Mouse (Mus musculus) Muller cell, postnatal 12 days (primary cell): Measurements from ENCODE around the gene Trap1a.
A peak's percentile ranks its signal among the peaks of the same experiment; 100 is the strongest.
"Not testable (repeated sequence)": the region's sequence is repeated elsewhere in the genome, so short reads cannot be mapped to it uniquely, and the experiment has no call there.

Experiments used
- DNase-seq: peaks from one replicate; pipeline ENCODE4 v3.0.0-alpha.2; 2015; ENCODE audit errors: inconsistent ontology term

The Trap1a gene

DNA sequence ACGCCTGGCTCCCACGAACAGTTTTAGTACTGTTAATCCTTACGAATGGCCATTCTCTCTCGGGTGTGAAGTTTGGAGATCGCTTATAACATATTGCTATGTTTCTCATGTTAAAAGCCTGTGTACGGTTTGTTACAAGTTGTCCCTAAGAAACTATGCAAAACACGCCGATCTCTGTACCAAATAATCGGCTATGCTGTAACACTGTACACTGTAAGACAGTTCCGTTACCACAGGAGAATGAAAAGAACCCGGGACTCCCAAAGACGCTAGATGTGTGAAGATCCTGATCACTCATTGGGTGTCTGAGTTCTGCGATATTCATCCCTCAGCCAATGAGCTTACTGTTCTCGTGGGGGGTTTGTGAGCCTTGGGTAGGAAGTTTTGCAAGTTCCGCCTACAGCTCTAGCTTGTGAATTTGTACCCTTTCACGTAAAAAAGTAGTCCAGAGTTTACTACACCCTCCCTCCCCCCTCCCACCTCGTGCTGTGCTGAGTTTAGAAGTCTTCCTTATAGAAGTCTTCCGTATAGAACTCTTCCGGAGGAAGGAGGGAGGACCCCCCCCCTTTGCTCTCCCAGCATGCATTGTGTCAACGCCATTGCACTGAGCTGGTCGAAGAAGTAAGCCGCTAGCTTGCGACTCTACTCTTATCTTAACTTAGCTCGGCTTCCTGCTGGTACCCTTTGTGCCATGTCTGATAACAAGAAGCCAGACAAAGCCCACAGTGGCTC, at the start of gene Trap1a:
Gene Trap1a, plus strand, starts transcription at position 421 of the 732 bp plus-strand sequence.
- no peak for DNase-seq

DNA sequence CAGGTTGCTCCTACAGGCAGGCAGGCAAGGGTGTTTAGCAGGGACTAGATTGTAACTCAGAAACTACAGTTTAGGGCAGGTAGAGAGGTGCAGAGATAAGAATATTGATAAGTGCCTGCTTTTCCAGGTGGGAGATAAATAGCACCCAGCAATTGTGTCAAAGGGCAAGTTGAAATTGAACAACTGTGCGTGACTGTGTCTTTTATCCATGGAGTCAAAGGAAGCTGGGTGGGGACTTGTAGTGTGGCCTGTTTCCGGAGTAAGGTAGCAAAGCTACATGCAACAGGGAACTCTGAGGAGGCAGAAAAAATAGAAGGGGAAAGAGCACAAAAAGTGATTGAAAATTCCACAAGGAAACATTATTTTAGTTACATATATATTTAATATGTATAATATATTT, 40.4 kb upstream of the Trap1a start:
- DNase-seq = no peak

DNA sequence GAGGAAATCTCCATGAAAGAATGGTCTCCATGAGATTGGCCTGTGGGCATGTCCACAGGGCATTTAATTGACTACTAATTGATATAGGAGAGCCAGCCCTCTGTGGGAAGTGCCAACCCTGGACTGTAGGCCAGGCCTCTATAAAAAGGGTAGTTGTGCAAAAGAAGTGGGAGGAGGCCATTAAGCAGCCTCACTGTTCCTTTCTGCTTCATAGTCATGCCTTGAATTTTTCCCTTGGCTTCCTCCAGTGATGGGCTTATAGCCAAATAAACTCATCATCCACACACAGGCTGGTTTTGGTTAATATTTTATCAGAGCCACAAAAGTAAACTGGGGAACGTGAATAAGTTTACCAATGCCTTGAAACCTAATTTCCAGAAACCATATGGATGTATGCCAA, 38.2 kb upstream of the Trap1a start:
- DNase-seq = peak; percentile 53

DNA sequence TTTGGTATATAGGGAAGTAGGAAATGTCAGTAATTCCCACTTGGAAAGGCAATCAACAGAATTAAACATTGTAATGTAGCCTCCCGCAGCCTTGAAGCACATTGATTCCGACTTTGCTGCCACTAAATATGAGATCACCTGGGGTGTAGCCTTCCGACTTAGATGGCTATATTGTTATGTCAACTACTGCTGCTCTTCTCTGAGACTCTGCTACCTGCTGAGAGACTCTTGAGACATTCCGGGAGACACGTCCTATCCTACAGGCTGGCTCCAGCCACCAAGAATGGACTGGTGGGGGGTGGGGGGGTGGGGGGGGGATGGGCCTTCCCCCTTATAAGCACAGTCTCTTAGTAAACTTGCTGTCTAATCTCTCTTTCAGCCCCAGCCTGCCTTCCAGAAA, 16.1 kb upstream of the Trap1a start:
- DNase-seq = not testable (repeated sequence)

DNA sequence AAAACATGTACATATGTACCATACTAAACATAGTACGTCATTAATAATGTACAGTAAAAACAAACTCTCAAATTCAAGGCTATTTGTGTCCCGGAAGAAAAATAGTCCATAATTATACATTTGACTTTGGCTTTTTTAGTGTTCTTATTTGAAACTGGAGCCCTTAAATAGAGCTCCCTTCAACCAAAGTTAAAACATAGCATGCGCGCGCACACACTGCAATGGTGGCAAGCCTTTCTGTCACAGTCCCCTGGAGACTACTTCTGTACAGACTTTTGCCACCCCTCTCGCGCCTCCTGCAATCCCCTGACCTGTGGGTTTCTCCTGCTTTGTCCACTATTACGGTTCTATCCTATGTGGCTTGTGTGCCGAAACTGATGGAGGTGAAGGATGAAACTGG, 900 bp upstream of the Trap1a start:
- no peak for DNase-seq

DNA sequence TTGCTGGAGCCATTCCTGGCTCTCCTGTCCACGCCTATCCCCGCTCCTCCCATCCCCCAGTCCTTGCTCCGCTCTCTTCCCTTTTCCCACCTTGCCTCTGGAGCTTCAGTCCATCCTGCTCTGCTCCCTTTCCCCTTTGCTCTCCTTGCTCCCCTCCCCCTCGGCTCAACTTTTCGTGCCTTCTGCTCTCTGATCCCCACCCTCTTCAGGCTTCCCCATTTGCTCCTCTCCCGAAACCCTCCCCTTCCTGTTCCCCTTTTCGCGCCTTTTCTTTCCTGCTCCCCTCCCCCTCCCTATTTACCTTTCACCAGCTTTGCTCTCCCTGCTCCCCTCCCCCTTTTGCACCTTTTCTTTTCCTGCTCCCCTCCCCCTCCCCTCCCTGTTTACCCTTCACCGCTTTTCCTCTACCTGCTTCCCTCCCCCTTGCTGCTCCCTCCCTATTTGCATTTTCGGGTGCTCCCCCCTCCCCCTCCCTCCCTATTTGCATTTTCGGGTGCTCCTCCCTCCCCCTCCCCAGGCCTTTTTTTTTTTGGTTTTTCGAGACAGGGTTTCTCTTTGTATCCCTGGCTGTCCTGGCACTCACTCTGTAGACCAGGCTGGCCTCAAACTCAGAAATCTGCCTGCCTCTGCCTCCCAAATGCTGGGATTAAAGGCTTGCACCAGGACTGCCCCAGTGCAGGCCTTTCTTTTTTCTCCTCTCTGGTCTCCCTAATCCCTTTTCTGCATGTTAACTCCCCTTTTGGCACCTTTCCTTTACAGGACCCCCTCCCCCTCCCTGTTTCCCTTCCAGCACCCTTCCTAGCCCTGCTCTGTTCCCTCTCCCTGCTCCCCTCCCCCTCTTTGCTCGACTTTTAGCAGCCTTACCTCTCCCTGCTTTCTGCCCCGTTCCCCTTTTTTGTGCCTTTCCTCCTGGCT, 1.3 kb downstream of the Trap1a start:
- no peak for DNase-seq

DNA sequence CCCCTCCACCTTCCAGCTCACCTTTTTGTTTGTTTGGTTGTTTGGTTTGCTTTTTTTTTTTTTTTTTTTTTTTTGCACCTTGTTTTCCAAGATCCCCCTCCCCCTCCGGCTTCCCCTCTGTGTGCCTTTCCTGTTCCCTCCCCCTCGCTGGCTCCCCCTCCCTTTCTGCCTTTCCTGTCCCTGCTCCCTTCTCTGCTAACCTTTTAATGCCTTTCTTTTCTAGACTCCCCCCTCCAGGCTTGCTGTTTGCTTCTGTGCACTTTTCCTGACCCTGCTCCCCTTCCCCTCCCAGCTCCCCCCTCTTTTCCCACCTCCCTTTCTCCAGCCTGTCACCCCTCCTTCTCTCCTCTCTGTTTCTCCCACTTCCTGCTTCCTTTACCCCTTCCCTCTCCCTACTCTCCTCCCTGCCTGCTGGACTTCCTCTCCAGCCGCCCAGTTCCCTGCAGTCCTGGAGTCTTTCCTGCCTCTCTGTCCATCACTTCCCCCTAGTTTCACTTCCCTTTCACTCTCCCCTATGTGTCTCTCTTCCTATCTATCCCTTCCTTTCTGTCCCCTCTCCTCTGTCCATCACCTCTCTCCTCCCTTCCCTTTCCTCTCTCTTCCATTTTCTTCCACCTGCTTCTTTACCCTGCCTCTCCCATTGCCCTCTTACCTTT, 2.1 kb downstream of the Trap1a start:
- DNase-seq = no peak

DNA sequence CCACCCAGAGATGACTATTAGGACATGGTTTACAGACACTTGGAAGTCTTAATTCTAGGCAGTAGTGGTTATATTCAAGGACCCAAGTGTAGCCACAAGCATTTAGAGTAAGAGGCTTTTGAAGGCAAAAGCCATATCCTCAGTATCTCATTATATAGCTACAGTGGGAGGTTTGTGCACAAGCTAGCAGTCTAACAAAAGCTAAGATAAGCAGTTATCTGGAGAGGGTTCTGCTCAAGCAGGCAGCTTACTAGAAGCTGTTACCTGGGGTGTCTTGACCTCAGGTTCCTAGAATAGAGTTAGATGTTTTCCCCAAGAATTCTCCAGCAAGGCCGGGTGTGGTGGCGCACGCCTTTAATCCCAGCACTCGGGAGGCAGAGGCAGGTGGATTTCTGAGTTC, 6.1 kb downstream of the Trap1a start:
- DNase-seq = no peak

DNA sequence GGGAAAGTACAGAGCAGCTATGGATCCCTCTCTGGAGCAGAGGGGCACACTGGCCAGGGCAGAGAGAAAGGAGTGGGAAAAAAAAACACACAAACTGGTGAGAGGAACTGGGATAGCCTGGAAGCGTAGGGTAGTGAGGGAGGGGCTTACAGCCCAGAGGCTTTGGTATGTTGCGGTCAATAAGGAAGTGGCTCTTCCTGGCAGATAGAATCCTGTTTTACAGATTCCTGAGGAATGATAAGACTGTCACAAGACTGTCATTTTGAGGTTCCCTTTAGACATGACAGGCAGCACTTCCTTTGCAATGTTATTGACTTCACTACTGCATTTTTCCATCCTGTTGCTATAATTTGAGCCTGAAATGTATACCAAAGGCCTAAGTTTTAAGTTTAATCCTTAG, 7.7 kb downstream of the Trap1a start:
- DNase-seq = no peak

DNA sequence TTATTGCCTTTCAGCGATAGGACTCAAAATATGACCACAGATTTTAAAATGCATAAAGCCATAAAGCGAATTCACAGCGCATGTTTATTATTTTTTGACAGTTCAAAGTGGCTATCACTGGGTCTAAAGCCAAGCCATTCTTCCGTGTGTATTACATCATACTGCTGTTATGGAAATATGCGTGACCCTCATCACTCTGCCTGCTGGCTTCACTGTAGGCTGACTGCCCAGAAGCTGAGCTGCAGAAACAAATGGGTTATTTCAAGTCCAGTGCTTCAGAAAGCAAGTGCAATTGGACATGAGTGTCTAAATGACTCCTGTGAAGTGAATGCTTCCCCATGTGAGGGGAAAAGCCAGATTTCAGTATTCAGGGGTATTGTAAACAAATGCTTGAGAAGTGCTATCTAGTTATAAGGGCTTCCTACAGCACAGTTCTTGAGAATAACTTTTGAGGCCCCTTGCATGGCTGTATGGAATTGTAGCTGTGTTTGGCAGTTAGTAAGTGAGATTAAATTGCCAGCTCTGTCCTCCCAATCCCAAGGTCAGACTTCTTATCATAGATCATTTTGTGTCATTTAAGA, 18.8 kb downstream of the Trap1a start:
- peak; percentile 63 for DNase-seq

DNA sequence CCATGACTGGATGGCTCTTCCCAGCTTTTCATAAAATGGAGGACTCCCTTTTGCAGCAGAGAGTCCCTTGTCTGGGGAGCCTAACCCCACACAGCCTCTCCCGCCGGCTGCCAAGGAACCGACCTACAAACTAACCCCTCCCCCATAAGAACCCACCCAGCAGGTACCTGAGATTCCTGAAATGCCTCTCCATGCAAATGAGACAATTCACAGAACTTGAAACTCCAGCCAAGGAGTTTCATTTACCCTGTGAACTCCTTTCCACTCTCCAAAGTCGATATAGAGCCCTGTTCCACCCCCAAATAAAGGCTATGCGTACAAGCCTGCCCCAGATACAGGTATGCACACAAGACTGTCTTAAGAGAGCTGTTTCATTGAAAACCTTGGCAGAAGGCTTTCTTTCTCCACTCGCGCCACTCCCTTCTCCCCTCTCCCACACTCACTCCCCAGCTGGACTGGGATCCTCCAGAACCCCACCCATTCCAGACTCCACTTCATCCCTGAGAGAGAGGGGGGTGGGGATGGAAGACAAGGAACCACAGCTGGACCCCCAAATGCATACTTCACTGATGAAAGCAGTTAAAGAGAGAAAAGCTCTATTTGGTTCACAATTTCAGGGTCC, 24.3 kb downstream of the Trap1a start:
- DNase-seq = no peak

DNA sequence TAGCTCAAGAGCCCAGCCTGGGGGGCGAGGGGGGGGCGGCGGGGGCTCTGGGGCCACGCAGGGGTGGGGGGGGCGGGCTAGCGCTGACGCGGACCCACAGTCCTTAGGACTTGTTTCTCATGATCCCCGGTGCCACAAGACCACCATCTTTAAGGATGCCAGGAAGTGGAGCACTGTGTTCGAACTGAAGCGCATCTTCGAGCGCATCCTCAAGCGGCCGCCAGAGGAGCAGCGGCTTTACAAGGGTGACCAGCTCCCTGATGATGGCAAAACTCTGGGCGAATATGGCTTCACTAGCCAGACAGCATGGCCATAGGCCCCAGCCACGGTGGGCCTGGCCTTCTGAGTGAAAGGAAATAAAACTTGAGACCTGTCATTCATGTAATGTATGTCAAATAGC, 24.9 kb downstream of the Trap1a start:
- no peak for DNase-seq

DNA sequence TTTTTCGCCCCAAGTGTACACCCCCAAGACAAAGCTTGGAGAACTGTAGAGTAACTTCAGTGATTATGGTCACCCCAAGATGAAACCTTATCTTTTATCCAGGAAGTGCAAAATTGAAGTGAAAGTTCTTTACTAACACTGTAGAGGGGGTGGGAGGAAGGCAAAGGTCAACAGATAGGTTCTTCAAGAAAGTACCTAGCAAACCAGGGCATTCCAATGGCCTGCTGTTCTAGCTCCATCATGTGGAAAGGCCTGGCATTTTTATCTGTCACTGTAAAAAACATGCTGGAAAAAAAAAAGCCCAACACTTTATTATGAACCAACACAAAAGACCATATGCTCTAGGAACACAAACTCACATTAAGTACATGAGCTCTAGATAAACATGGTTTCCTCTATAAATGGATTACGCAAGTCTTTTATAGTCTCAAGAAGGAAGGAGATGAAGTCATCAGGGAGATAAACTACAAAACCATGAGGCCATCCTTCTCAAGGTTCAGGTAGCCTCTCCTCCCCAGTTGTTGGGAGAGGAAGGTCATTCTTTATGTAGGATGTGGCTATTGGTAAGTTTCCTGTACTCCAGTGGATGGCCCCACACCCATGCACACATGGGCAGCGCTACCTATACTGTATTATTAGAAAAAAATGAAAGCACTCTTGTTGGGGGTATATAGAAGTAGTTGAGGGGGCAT, 33.5 kb downstream of the Trap1a start:
- no peak for DNase-seq

DNA sequence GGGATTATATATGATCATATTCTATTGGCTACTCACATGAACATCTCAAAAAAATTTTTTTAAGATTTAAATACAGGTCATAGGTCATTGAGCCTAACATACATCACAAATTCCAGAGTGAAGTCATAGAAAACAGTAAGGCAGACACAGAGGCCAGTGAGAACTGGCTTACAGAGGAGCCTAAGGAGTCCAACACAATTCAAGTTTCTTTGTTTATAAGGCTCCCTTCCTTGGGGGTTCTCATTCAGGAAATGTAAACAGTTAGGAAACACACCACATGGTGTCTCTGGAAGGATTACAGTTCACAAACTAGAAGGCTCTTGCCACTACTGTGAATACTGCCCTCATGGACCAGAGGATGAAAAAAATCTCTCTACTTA, 34.0 kb downstream of the Trap1a start:
- DNase-seq = no peak

DNA sequence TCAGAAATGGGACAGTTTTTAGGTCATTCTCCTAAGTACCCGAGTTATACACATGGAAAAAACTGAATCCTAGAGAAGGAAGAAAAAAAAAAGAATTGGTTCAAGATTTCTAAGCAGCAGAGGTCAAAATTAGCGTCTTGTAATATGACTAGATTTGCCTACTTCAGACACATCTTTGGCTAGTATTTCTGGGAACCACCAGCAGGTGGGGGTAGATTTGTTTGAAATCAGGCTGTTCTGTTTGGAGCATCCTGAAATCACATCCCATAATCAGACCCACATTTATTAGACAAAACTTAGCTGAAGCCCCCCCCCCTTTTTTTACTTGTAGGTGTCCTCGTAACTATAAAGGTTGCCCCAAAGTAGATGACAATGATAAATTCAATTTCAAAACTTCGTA, 35.6 kb downstream of the Trap1a start:
- no peak for DNase-seq

DNA sequence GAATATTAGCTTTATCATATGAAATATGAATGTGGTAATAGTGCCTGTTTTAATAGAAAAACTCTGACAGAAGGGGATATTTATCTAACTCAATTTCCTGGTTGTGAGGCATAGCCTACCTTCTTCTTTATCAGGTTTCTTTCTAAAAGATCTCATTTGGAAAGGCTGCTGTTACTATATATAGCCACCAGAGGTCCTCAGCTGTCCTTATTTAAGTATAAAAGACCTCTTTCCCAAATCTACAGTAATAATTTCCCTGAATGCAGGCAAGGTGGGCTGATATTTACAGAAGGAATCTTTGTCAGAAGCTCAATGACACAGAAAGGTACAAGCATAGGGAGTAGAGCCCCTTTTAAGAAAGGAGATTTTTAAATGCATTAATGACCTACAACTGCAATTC, 39.2 kb downstream of the Trap1a start:
- DNase-seq = peak; percentile 12
